13 mouse cellular contexts compared by ENCODE assay signal in genomic region chr7:19429726-19430125, GRCm38 (mm10). TPM values are rescaled to one million over a fixed set of nuclear protein-coding genes. Genes with fewer than 3 reads are reported as not detected.
DNase-seq lines count a peak whose midpoint lies in the region; TF ChIP-seq lines count a peak whose summit lies in the region.
"Had no signal": no experiment of that assay in that cellular context is flagged by ENCODE, and none has a peak within 500 bp of the region (broad histone marks: within the 10 kb centered on the region; RNA-seq: fewer than 3 reads in every experiment).

No protein-coding gene starts in this region.

- TF ChIP-seq POLR2A in kidney, adult 2 months (IDR thresholded peaks at IDR 0.05; ENCODE audit: low read depth, low read length) = no peak

- H3K4me1 ChIP-seq in kidney, adult 2 months (ENCODE audit: control insufficient read depth, insufficient read depth, low read length) = no peaks in the 10 kb centered on the region
- H3K4me1 ChIP-seq: limb, embryonic 15.5 days had no signal

- TF ChIP-seq CTCF in kidney, adult 2 months (conservative IDR thresholded peaks at IDR 0.05; ENCODE audit: insufficient read depth, insufficient read length, low read depth, low read length) = no peak

- H3K27ac ChIP-seq in kidney, adult 2 months (ENCODE audit: insufficient read depth, low read depth, low read length) = no peak overlapping the region
- H3K27ac ChIP-seq: heart, adult 2 months; left cerebral cortex, adult 2 months; limb, embryonic 15.5 days had no signal

- H3K36me3 ChIP-seq in kidney, adult 2 months (ENCODE audit: control insufficient read depth, insufficient read depth, low read length) = peaks cover 4% of the 10 kb centered on the region

- WGBS in kidney, adult 2 months = 74% methylated on average over 8 of the region's 8 CpGs

- peak; percentile 21 for DNase-seq in embryo, embryonic 11 days
- no peak for DNase-seq in embryo, embryonic 9.5 days (ENCODE audit: extremely low spot score)
- DNase-seq in thymus, postnatal 4 days = peak; percentile 42
- no peak for DNase-seq in thymus, postnatal 14 days
- DNase-seq in cerebellum, postnatal 10 days = peak; percentile 83 to 86
- DNase-seq in adrenal gland, adult 18-20 months (ENCODE audit: low spot score in 2 of 2) = no peak
- no peak for DNase-seq in layer of hippocampus, adult 9-11 months
- no peak for DNase-seq in kidney, adult 2 months
- DNase-seq: adrenal gland, postnatal 36 days; heart, adult 2 months had no signal

- H3K27me3 ChIP-seq in kidney, adult 2 months (replicated peaks; ENCODE audit: control insufficient read depth, insufficient read depth, low read length) = no peaks in the 10 kb centered on the region
- H3K27me3 ChIP-seq: limb, embryonic 15.5 days had no signal

- H3K4me3 ChIP-seq in kidney, adult 2 months (ENCODE audit: insufficient read depth, low read depth, low read length) = no peak overlapping the region
- H3K4me3 ChIP-seq: heart, adult 2 months; left cerebral cortex, adult 2 months; limb, embryonic 15.5 days had no signal

RNA-seq across cellular contexts. Expression of gene Ckm, which starts 25.1 kb away (rescaled TPM):
- total RNA-seq in adrenal gland, adult 18-20 months (2021) = 10 to 100 TPM in 1 of 2 experiments, not detected in 1; 14.7 TPM
- polyA plus RNA-seq in kidney, adult 2 months (2012; rRNA removed) = 2.0 and 420 TPM in 2 replicates
- total RNA-seq: left cerebral cortex, adult 2 months had no signal

RNA-seq across cellular contexts. Expression of gene Klc3, which starts 25.8 kb away (rescaled TPM):
- 1 to 10 TPM; 1.3 to 3.7 TPM for total RNA-seq in adrenal gland, adult 18-20 months (2021)
- 3.7 and 5.0 TPM in 2 replicates for polyA plus RNA-seq in kidney, adult 2 months (2012; rRNA removed)
- total RNA-seq: common myeloid progenitor, adult 5-6 weeks had no signal

RNA-seq across cellular contexts. Expression of gene Mark4, which starts 28.9 kb away (rescaled TPM):
- total RNA-seq in adrenal gland, adult 18-20 months (2021) = 10 to 100 TPM; 35.9 to 54.0 TPM
- polyA plus RNA-seq in kidney, adult 2 months (2012; rRNA removed) = 16.1 and 18.2 TPM in 2 replicates

RNA-seq across cellular contexts. Expression of gene Exoc3l2, which starts 33.4 kb away (rescaled TPM):
- 10 to 100 TPM; 31.7 to 36.8 TPM for total RNA-seq in adrenal gland, adult 18-20 months (2021)
- polyA plus RNA-seq in kidney, adult 2 months (2012; rRNA removed) = 41.6 and 46.6 TPM in 2 replicates

RNA-seq across cellular contexts. Expression of gene Ercc2, which starts 47.9 kb away (rescaled TPM):
- total RNA-seq in adrenal gland, adult 18-20 months (2021) = 10 to 100 TPM; 27.1 to 30.9 TPM
- polyA plus RNA-seq in kidney, adult 2 months (2012; rRNA removed) = 32.4 and 39.9 TPM in 2 replicates

Comparison
In these comparisons a context has a peak if more than half of its experiments do, and no peak if none do; other contexts are left out.
1. DNase-seq: peak in embryo, embryonic 11 days (single experiment), thymus, postnatal 4 days (single experiment) and cerebellum, postnatal 10 days (2 of 2); none in embryo, embryonic 9.5 days (single experiment), thymus, postnatal 14 days (single experiment), adrenal gland, adult 18-20 months (0 of 2), layer of hippocampus, adult 9-11 months (single experiment) and kidney, adult 2 months (single experiment).